Comparison of ENCODE assay signal across 13 mouse cellular contexts in genomic region chr14:22751290-22751689, GRCm38 (mm10).
DNase-seq lines count a peak whose midpoint lies in the region; ATAC-seq lines count a peak whose summit lies in the region.
"Had no signal": no experiment of that assay in that cellular context is flagged by ENCODE, and none has a peak within 500 bp of the region (broad histone marks: within the 10 kb centered on the region; RNA-seq: fewer than 3 reads in every experiment).

No protein-coding gene starts in this region.

- H3K9ac ChIP-seq in embryonic facial prominence, embryonic 14.5 days (ENCODE audit: low read depth, low read length) = no peak overlapping the region
- no peak overlapping the region for H3K9ac ChIP-seq in lung, embryonic 16.5 days (ENCODE audit: low read length)
- H3K9ac ChIP-seq: midbrain, embryonic 15.5 days had no signal

- ATAC-seq in embryonic facial prominence, embryonic 14.5 days (ENCODE audit: low read depth) = peak; percentile 57
- peak; percentile 92 for ATAC-seq in lung, embryonic 16.5 days (ENCODE audit: low read depth)
- no peak for ATAC-seq in megakaryocyte progenitor cell, adult 5-6 weeks (replicated peaks; ENCODE audit: poor library complexity)
- ATAC-seq: hindbrain, embryonic 16.5 days; midbrain, embryonic 15.5 days had no signal

- no peak overlapping the region; the same call in 1 of the 2 replicates for H3K27ac ChIP-seq in embryonic facial prominence, embryonic 14.5 days (replicated peaks; ENCODE audit: low read depth, low read length)
- peak overlapping the region; percentile 98 for H3K27ac ChIP-seq in lung, embryonic 16.5 days (ENCODE audit: low read length)
- H3K27ac ChIP-seq: heart, adult 2 months; midbrain, embryonic 15.5 days had no signal

- no peaks in the 10 kb centered on the region for H3K36me3 ChIP-seq in embryonic facial prominence, embryonic 14.5 days (ENCODE audit: control insufficient read depth, insufficient read depth, low read length)
- H3K36me3 ChIP-seq in lung, embryonic 16.5 days (ENCODE audit: control insufficient read depth, insufficient read depth, low read length) = no peaks in the 10 kb centered on the region
- H3K36me3 ChIP-seq: midbrain, embryonic 15.5 days had no signal

- peak; percentile 8 for DNase-seq in heart, postnatal 4 days
- DNase-seq in heart, postnatal 10 days = no peak
- peak; percentile 68 for DNase-seq in embryonic facial prominence, embryonic 14.5 days (ENCODE audit: low spot score)
- DNase-seq in kidney, postnatal 10 days = peak; percentile 64
- DNase-seq in adrenal gland, adult 18-20 months (ENCODE audit: low spot score in 2 of 2) = no peak
- no peak for DNase-seq in ovary, adult 18-20 months (ENCODE audit: low spot score)
- DNase-seq: B cell, adult 2 months; cerebellum, postnatal 36 days; heart, adult 2 months had no signal

- no peak overlapping the region for H3K4me2 ChIP-seq in embryonic facial prominence, embryonic 14.5 days (ENCODE audit: low read depth, low read length)
- no peak overlapping the region for H3K4me2 ChIP-seq in lung, embryonic 16.5 days (ENCODE audit: low read depth, low read length)
- H3K4me2 ChIP-seq: midbrain, embryonic 15.5 days had no signal

- intact Hi-C loops in heart, postnatal 10 days (cut with DNase I) = no loop called here

- no peaks in the 10 kb centered on the region for H3K27me3 ChIP-seq in embryonic facial prominence, embryonic 14.5 days (replicated peaks; ENCODE audit: control insufficient read depth, insufficient read depth, low read length)
- H3K27me3 ChIP-seq in lung, embryonic 16.5 days (ENCODE audit: control insufficient read depth, insufficient read depth, low read depth, low read length) = no peaks in the 10 kb centered on the region

- 49% methylated on average over 10 of the region's 10 CpGs for WGBS in embryonic facial prominence, embryonic 14.5 days
- 49% methylated on average over 10 of the region's 10 CpGs for WGBS in lung, embryonic 16.5 days

- peaks cover 6% of the 10 kb centered on the region for H3K4me1 ChIP-seq in embryonic facial prominence, embryonic 14.5 days (ENCODE audit: control insufficient read depth, insufficient read depth, low read length)
- H3K4me1 ChIP-seq in lung, embryonic 16.5 days (replicated peaks; ENCODE audit: control insufficient read depth, insufficient read depth, low read length) = peaks cover 24% of the 10 kb centered on the region

- H3K4me3 ChIP-seq in embryonic facial prominence, embryonic 14.5 days (ENCODE audit: low read depth, low read length) = no peak overlapping the region
- no peak overlapping the region for H3K4me3 ChIP-seq in lung, embryonic 16.5 days (ENCODE audit: low read length)
- H3K4me3 ChIP-seq: heart, adult 2 months; midbrain, embryonic 15.5 days had no signal

- H3K9me3 ChIP-seq in embryonic facial prominence, embryonic 14.5 days (ENCODE audit: control insufficient read depth, low read length) = no peaks in the 10 kb centered on the region
- no peaks in the 10 kb centered on the region for H3K9me3 ChIP-seq in lung, embryonic 16.5 days (ENCODE audit: control insufficient read depth, low read length)
- H3K9me3 ChIP-seq: midbrain, embryonic 15.5 days had no signal

Comparison
In these comparisons a context has a peak if more than half of its experiments do, and no peak if none do; other contexts are left out.
1. DNase-seq: peak in heart, postnatal 4 days (single experiment), embryonic facial prominence, embryonic 14.5 days (single experiment) and kidney, postnatal 10 days (single experiment); none in heart, postnatal 10 days (0 of 2), adrenal gland, adult 18-20 months (0 of 2) and ovary, adult 18-20 months (single experiment).